Mouse (Mus musculus) adrenal gland, postnatal 14 days (tissue): ENCODE results near the gene Cdh20. TPM values are rescaled to one million over a fixed set of nuclear protein-coding genes. Genes with fewer than 3 reads are reported as not detected.
"Not testable (repeated sequence)": the region's sequence is repeated elsewhere in the genome, so short reads cannot be mapped to it uniquely, and the experiment has no call there.

Source experiments
- DNase-seq: peaks from one replicate; pipeline ENCODE4 v3.0.0; 2021; ENCODE audit warnings: mixed read lengths
- total RNA-seq: library from RNA; stranded (reverse); gene quantifications from 2 replicates; pipeline ENCODE4 v1.2.3, GENCODE M21; 2021

Cdh20 gene
- total RNA-seq, 1 experiment from 2014 or later = 0.15 TPM

- DNase-seq = no peak
Measured at GRCm38 (mm10) chr1:104916507-104916906, 148.2 kb downstream of the Cdh20 start.

GRCm38 (mm10) chr1:104917307-104917836, 149.0 kb downstream of the Cdh20 start:
- no peak for DNase-seq

GRCm38 (mm10) chr1:104933051-104933450, 164.7 kb downstream of the Cdh20 start:
- no peak for DNase-seq

GRCm38 (mm10) chr1:104936966-104937365, 168.6 kb downstream of the Cdh20 start:
- no peak for DNase-seq

GRCm38 (mm10) chr1:104939156-104939555, 170.8 kb downstream of the Cdh20 start:
- no peak for DNase-seq

- DNase-seq = peak; percentile 47
Measured at GRCm38 (mm10) chr1:104944470-104945109, 176.3 kb downstream of the Cdh20 start.

- no peak for DNase-seq
Measured at GRCm38 (mm10) chr1:104945110-104945489, 176.8 kb downstream of the Cdh20 start.

- not testable (repeated sequence) for DNase-seq
Measured at GRCm38 (mm10) chr1:104949640-104950039, 181.3 kb downstream of the Cdh20 start.

GRCm38 (mm10) chr1:104957046-104957445, 188.7 kb downstream of the Cdh20 start:
- DNase-seq = no peak

GRCm38 (mm10) chr1:104961670-104962069, 193.3 kb downstream of the Cdh20 start:
- DNase-seq = no peak

GRCm38 (mm10) chr1:104962257-104962656, 193.9 kb downstream of the Cdh20 start:
- no peak for DNase-seq

GRCm38 (mm10) chr1:104979068-104979467, 210.7 kb downstream of the Cdh20 start:
- no peak for DNase-seq

GRCm38 (mm10) chr1:104980273-104980672, 211.9 kb downstream of the Cdh20 start:
- DNase-seq = no peak

GRCm38 (mm10) chr1:104986222-104986973, 218.1 kb downstream of the Cdh20 start:
- peak; percentile 22 for DNase-seq

GRCm38 (mm10) chr1:104987526-104987925, 219.2 kb downstream of the Cdh20 start:
- DNase-seq = no peak

- no peak for DNase-seq
Measured at GRCm38 (mm10) chr1:104992441-104992840, 224.1 kb downstream of the Cdh20 start.

- DNase-seq = peak; percentile 35
Measured at GRCm38 (mm10) chr1:104993905-104994611, 225.7 kb downstream of the Cdh20 start.

- DNase-seq = no peak
Measured at GRCm38 (mm10) chr1:104994612-104994986, 226.3 kb downstream of the Cdh20 start.

GRCm38 (mm10) chr1:104997814-104998213, 229.5 kb downstream of the Cdh20 start:
- no peak for DNase-seq

GRCm38 (mm10) chr1:105002179-105002578, 233.8 kb downstream of the Cdh20 start:
- no peak for DNase-seq

- DNase-seq = no peak
Measured at GRCm38 (mm10) chr1:105003786-105004185, 235.5 kb downstream of the Cdh20 start.

- DNase-seq = no peak
Measured at GRCm38 (mm10) chr1:105012616-105013015, 244.3 kb downstream of the Cdh20 start.

GRCm38 (mm10) chr1:105013291-105013690, 245.0 kb downstream of the Cdh20 start:
- no peak for DNase-seq
